Mouse (Mus musculus): ENCODE results near the gene Ctsk. TPM values are rescaled to one million over a fixed set of nuclear protein-coding genes. Genes with fewer than 3 reads are reported as not detected.

Gene Ctsk
- 1 to 10 TPM in 19 of 26 experiments, under 1 TPM in 5, not detected in 2; 0.41 to 9.2 (median 2.1) TPM for total RNA-seq (2018; cell fraction: chromatin; rRNA removed)
- 1 to 10 TPM; 1.6 to 5.8 (median 3.4) TPM for total RNA-seq (2018; cell fraction: cytosol; rRNA removed)
- 1 to 10 TPM; 1.2 to 8.9 (median 3.6) TPM for total RNA-seq (2018; cell fraction: nucleus; rRNA removed)
- polyA plus RNA-seq (2018), result 4.6 to 5.0 TPM (median 4.8 TPM) in 3 replicates

- Histone ChIP-seq H3K4me3 (ENCODE audit: inconsistent target) (no peak within 1 kb of the TSS), H3K36me3 (ENCODE audit: inconsistent target) (no peaks in the 10 kb centered on the region), H3K79me2 (ENCODE audit: inconsistent target) (no peaks in the 10 kb centered on the region), H3K27ac (peak within 1 kb of the TSS; percentile 88)
- 95% methylated on average over 7 of the region's 7 CpGs for WGBS (ENCODE audit: missing documents)
These were observed at the start of gene Ctsk for GRCm38 (mm10) chr3:95499024-95499423. Ctsk (plus strand) TSS chr3:95499256.

GRCm38 (mm10) chr3:95450408-95450807, 48.6 kb upstream of the Ctsk start:
- H3K4me3 ChIP-seq (ENCODE audit: inconsistent target), result no peak overlapping the region
- no peak overlapping the region for H3K27ac ChIP-seq
- 64% methylated on average over 1 of the region's 1 CpGs for WGBS (ENCODE audit: missing documents)
- H3K79me2 ChIP-seq (ENCODE audit: inconsistent target), result peaks cover 80% of the 10 kb centered on the region
- H3K36me3 ChIP-seq (ENCODE audit: inconsistent target), result peaks cover 40% of the 10 kb centered on the region; the same call in 1 of the 2 replicates

GRCm38 (mm10) chr3:95450915-95451314, 48.1 kb upstream of the Ctsk start:
- Histone ChIP-seq H3K79me2 (ENCODE audit: inconsistent target) (peaks cover 80% of the 10 kb centered on the region), H3K36me3 (ENCODE audit: inconsistent target) (peaks cover 40% of the 10 kb centered on the region; the same call in 1 of the 2 replicates), H3K4me3 (ENCODE audit: inconsistent target) (no peak overlapping the region), H3K27ac (no peak overlapping the region)
- WGBS (ENCODE audit: missing documents), result 89% methylated on average over 3 of the region's 3 CpGs

GRCm38 (mm10) chr3:95456367-95456766, 42.7 kb upstream of the Ctsk start:
- WGBS (ENCODE audit: missing documents), result 99% methylated on average over 5 of the region's 5 CpGs
- peaks cover 56% of the 10 kb centered on the region; the same call in 1 of the 2 replicates for H3K79me2 ChIP-seq (ENCODE audit: inconsistent target)
- H3K36me3 ChIP-seq (ENCODE audit: inconsistent target), result peaks cover 30% of the 10 kb centered on the region; the same call in 1 of the 2 replicates
- no peak overlapping the region for H3K27ac ChIP-seq
- no peak overlapping the region for H3K4me3 ChIP-seq (ENCODE audit: inconsistent target)

GRCm38 (mm10) chr3:95457758-95458157, 41.3 kb upstream of the Ctsk start:
- 11% methylated on average over 3 of the region's 3 CpGs for WGBS (ENCODE audit: missing documents)
- H3K4me3 ChIP-seq (ENCODE audit: inconsistent target), result no peak overlapping the region
- peak overlapping the region; percentile 45 for H3K27ac ChIP-seq
- peaks cover 19% of the 10 kb centered on the region; the same call in 1 of the 2 replicates for H3K36me3 ChIP-seq (ENCODE audit: inconsistent target)
- peaks cover 44% of the 10 kb centered on the region; the same call in 1 of the 2 replicates for H3K79me2 ChIP-seq (ENCODE audit: inconsistent target)

GRCm38 (mm10) chr3:95459381-95459780, 39.7 kb upstream of the Ctsk start:
- Histone ChIP-seq H3K27ac (0 out of 2 replicates have a peak overlapping the region, but pooled peaks have one; percentile 5), H3K4me3 (ENCODE audit: inconsistent target) (no peak overlapping the region), H3K79me2 (ENCODE audit: inconsistent target) (peaks cover 28% of the 10 kb centered on the region; the same call in 1 of the 2 replicates), H3K36me3 (ENCODE audit: inconsistent target) (peaks cover 11% of the 10 kb centered on the region; the same call in 1 of the 2 replicates)
- WGBS (ENCODE audit: missing documents), result 42% methylated on average over 1 of the region's 1 CpGs

GRCm38 (mm10) chr3:95463852-95464251, 35.2 kb upstream of the Ctsk start:
- H3K79me2 ChIP-seq (ENCODE audit: inconsistent target), result peaks cover 8% of the 10 kb centered on the region; the same call in 1 of the 2 replicates
- H3K36me3 ChIP-seq (ENCODE audit: inconsistent target), result peaks cover 32% of the 10 kb centered on the region
- no peak overlapping the region for H3K27ac ChIP-seq
- no peak overlapping the region for H3K4me3 ChIP-seq (ENCODE audit: inconsistent target)

- Histone ChIP-seq H3K36me3 (ENCODE audit: inconsistent target) (peaks cover 55% of the 10 kb centered on the region), H3K27ac (no peak overlapping the region), H3K4me3 (ENCODE audit: inconsistent target) (no peak overlapping the region), H3K79me2 (ENCODE audit: inconsistent target) (no peaks in the 10 kb centered on the region)
- 100% methylated on average over 1 of the region's 1 CpGs for WGBS (ENCODE audit: missing documents)
These were observed 20.1 kb upstream of the Ctsk start for GRCm38 (mm10) chr3:95478966-95479365.

- WGBS (ENCODE audit: missing documents), result 9% methylated on average over 2 of the region's 2 CpGs
- no peak overlapping the region for H3K27ac ChIP-seq
These were observed 12.6 kb upstream of the Ctsk start for GRCm38 (mm10) chr3:95486421-95486820.

GRCm38 (mm10) chr3:95488679-95489078, 10.4 kb upstream of the Ctsk start:
- Histone ChIP-seq H3K36me3 (ENCODE audit: inconsistent target) (peaks cover 61% of the 10 kb centered on the region), H3K27ac (no peak overlapping the region), H3K4me3 (ENCODE audit: inconsistent target) (no peak overlapping the region), H3K79me2 (ENCODE audit: inconsistent target) (no peaks in the 10 kb centered on the region)
- WGBS (ENCODE audit: missing documents), result 97% methylated on average over 3 of the region's 3 CpGs

More at GRCm38 (mm10) chr3:95486421-95486820, 12.6 kb upstream of the Ctsk start:
- H3K36me3 ChIP-seq (ENCODE audit: inconsistent target), result peaks cover 53% of the 10 kb centered on the region
- H3K4me3 ChIP-seq (ENCODE audit: inconsistent target), result no peak overlapping the region
- H3K79me2 ChIP-seq (ENCODE audit: inconsistent target), result no peaks in the 10 kb centered on the region

GRCm38 (mm10) chr3:95490238-95490637, 8.8 kb upstream of the Ctsk start:
- no peak overlapping the region for H3K4me3 ChIP-seq (ENCODE audit: inconsistent target)
- 100% methylated on average over 2 of the region's 2 CpGs for WGBS (ENCODE audit: missing documents)
- peaks cover 47% of the 10 kb centered on the region for H3K36me3 ChIP-seq (ENCODE audit: inconsistent target)
- H3K27ac ChIP-seq, result no peak overlapping the region
- no peaks in the 10 kb centered on the region for H3K79me2 ChIP-seq (ENCODE audit: inconsistent target)

- no peaks in the 10 kb centered on the region for H3K79me2 ChIP-seq (ENCODE audit: inconsistent target)
- H3K36me3 ChIP-seq (ENCODE audit: inconsistent target), result peaks cover 30% of the 10 kb centered on the region
- H3K27ac ChIP-seq, result peak overlapping the region; percentile 72
- H3K4me3 ChIP-seq (ENCODE audit: inconsistent target), result no peak overlapping the region
- WGBS (ENCODE audit: missing documents), result 59% methylated on average over 6 of the region's 6 CpGs
These were observed 4.7 kb upstream of the Ctsk start for GRCm38 (mm10) chr3:95494342-95494741.

- WGBS (ENCODE audit: missing documents), result 91% methylated on average over 2 of the region's 2 CpGs
- Histone ChIP-seq H3K4me3 (ENCODE audit: inconsistent target) (no peak overlapping the region), H3K36me3 (ENCODE audit: inconsistent target) (no peaks in the 10 kb centered on the region), H3K27ac (peak overlapping the region; percentile 88), H3K79me2 (ENCODE audit: inconsistent target) (no peaks in the 10 kb centered on the region)
These were observed 827 bp upstream of the Ctsk start for GRCm38 (mm10) chr3:95498229-95498628.

- H3K79me2 ChIP-seq (ENCODE audit: inconsistent target), result no peaks in the 10 kb centered on the region
- H3K36me3 ChIP-seq (ENCODE audit: inconsistent target), result no peaks in the 10 kb centered on the region
- peak overlapping the region; percentile 88 for H3K27ac ChIP-seq
- H3K4me3 ChIP-seq (ENCODE audit: inconsistent target), result no peak overlapping the region
- 80% methylated on average over 10 of the region's 10 CpGs for WGBS (ENCODE audit: missing documents)
These were observed 562 bp downstream of the Ctsk start for GRCm38 (mm10) chr3:95499496-95500140.

- Histone ChIP-seq H3K27ac (no peak overlapping the region), H3K79me2 (ENCODE audit: inconsistent target) (no peaks in the 10 kb centered on the region), H3K36me3 (ENCODE audit: inconsistent target) (no peaks in the 10 kb centered on the region), H3K4me3 (ENCODE audit: inconsistent target) (no peak overlapping the region)
- 80% methylated on average over 1 of the region's 2 CpGs for WGBS (ENCODE audit: missing documents)
These were observed 3.3 kb downstream of the Ctsk start for GRCm38 (mm10) chr3:95502312-95502711.

Measured in macrophage (primary cell).